Mouse (Mus musculus) ovary, adult 10 weeks (tissue): ENCODE results near the gene 9930111J21Rik1. TPM values are rescaled to one million over a fixed set of nuclear protein-coding genes. Genes with fewer than 3 reads are reported as not detected.

ENCODE experiments used
- polyA plus RNA-seq: library from polyadenylated mRNA; stranded (reverse); fragments of 350-450 nt; fragmentation: Illumina TruSeq; extraction: RNeasy Lipid Tissue Mini Kit (QIAGEN cat#74804); gene quantifications from one replicate; pipeline ENCODE4 v1.2.3, GENCODE M21; 2014

The 9930111J21Rik1 gene
- 2.4 TPM for polyA plus RNA-seq

GRCm38 (mm10) chr11:48979251-48979650 lies at the start of gene 9930111J21Rik1:
Gene 9930111J21Rik1 (minus strand): TSS chr11:48979398.

GRCm38 (mm10) chr11:48994018-48994417 lies 14.8 kb upstream of the 9930111J21Rik1 start, which contains the start of gene Tgtp1:
Gene Tgtp1 (minus strand): TSS chr11:48994172.

GRCm38 (mm10) chr11:48991740-48992520 lies 12.7 kb upstream of the 9930111J21Rik1 start, which contains the start of gene Gm12185:
Gene Gm12185 (minus strand): TSS chr11:48992226.

GRCm38 (mm10) chr11:48978240-48978939 lies 808 bp downstream of the 9930111J21Rik1 start, which contains the start of gene Olfr56:
Gene Olfr56 (plus strand): TSS chr11:48978889.

GRCm38 (mm10) chr11:48946090-48946489 lies 33.1 kb downstream of the 9930111J21Rik1 start, which contains the start of gene Psme2b:
Gene Psme2b (minus strand): TSS chr11:48946190.

GRCm38 (mm10) chr11:48902021-48902420 lies 77.2 kb downstream of the 9930111J21Rik1 start, which contains the start of gene Gm5431:
Gene Gm5431 (minus strand): TSS chr11:48902214.

Other genes starting within 250 kb of the 9930111J21Rik1 start
- gene Rack1, start 179.1 kb downstream of the 9930111J21Rik1 start, polyA plus RNA-seq, result 195 TPM
- gene Trim41, start 162.0 kb downstream of the 9930111J21Rik1 start, polyA plus RNA-seq, result 11.2 TPM
- 6.8 TPM for gene Trim7, start 153.3 kb downstream of the 9930111J21Rik1 start, polyA plus RNA-seq
- gene Gm12184, start 152.7 kb downstream of the 9930111J21Rik1 start, polyA plus RNA-seq, result 16.1 TPM
- 57.7 TPM for gene Irgm1, start 107.7 kb downstream of the 9930111J21Rik1 start, polyA plus RNA-seq
- gene Gm5431, start 77.2 kb downstream of the 9930111J21Rik1 start, polyA plus RNA-seq, result 2.1 TPM
- 0.68 TPM for gene Psme2b, start 33.2 kb downstream of the 9930111J21Rik1 start, polyA plus RNA-seq
- 1.6 TPM for gene Olfr56, start 509 bp downstream of the 9930111J21Rik1 start, polyA plus RNA-seq
- 0.83 TPM for gene Gm12185, start 12.8 kb upstream of the 9930111J21Rik1 start, polyA plus RNA-seq
- gene Tgtp1, start 14.8 kb upstream of the 9930111J21Rik1 start, polyA plus RNA-seq, result 10.0 TPM
- 14.9 TPM for gene 9930111J21Rik2, start 71.8 kb upstream of the 9930111J21Rik1 start, polyA plus RNA-seq
- gene Tgtp2, start 84.8 kb upstream of the 9930111J21Rik1 start, polyA plus RNA-seq, result 21.7 TPM
- 19.0 TPM for gene Ifi47, start 97.2 kb upstream of the 9930111J21Rik1 start, polyA plus RNA-seq
- 0.20 TPM for gene Olfr1396, start 135.5 kb upstream of the 9930111J21Rik1 start, polyA plus RNA-seq
- not detected for gene Olfr1395, start 162.9 kb upstream of the 9930111J21Rik1 start, polyA plus RNA-seq
- not detected for gene Olfr1394, start 175.0 kb upstream of the 9930111J21Rik1 start, polyA plus RNA-seq
- 5.2 TPM for gene Btnl9, start 207.8 kb upstream of the 9930111J21Rik1 start, polyA plus RNA-seq
- gene Zfp62, start 223.9 kb upstream of the 9930111J21Rik1 start, polyA plus RNA-seq, result 234 TPM